Mouse (Mus musculus): ENCODE data around the gene Zhx3. TPM values are rescaled to one million over a fixed set of nuclear protein-coding genes. Genes with fewer than 3 reads are reported as not detected.

Zhx3 gene
- polyA plus RNA-seq, 1 experiment: 1.1 TPM

- Histone ChIP-seq H3K9ac (ENCODE audit: low read depth, poor library complexity, severe bottlenecking) (no peak overlapping the region), H3K9me3 (replicated peaks; ENCODE audit: control insufficient read depth, insufficient read depth, low read length, poor library complexity, severe bottlenecking) (no peaks in the 10 kb centered on the region; the same call in 1 of the 2 replicates), H3K36me3 (ENCODE audit: control insufficient read depth, insufficient read depth, low read length, poor library complexity, severe bottlenecking) (no peaks in the 10 kb centered on the region), H3K27ac (ENCODE audit: insufficient read depth, low read length) (no peak overlapping the region), H3K4me3 (ENCODE audit: low read depth, low read length) (no peak overlapping the region), H3K4me1 (ENCODE audit: control insufficient read depth, insufficient read depth, low read length) (no peaks in the 10 kb centered on the region), H3K27me3 (ENCODE audit: control insufficient read depth, insufficient read depth, low read length, poor library complexity, severe bottlenecking) (no peaks in the 10 kb centered on the region)
- TF ChIP-seq CTCF (IDR thresholded peaks at IDR 0.05; ENCODE audit: low read depth, low read length) (no peak), EP300 (IDR thresholded peaks at IDR 0.05; ENCODE audit: insufficient read depth, low read depth, low read length) (no peak), POLR2A (IDR thresholded peaks at IDR 0.05; ENCODE audit: insufficient read depth, low read length) (no peak)
Observed at GRCm38 (mm10) chr2:160810376-160810775, 62.4 kb downstream of the Zhx3 start.

DNA sequence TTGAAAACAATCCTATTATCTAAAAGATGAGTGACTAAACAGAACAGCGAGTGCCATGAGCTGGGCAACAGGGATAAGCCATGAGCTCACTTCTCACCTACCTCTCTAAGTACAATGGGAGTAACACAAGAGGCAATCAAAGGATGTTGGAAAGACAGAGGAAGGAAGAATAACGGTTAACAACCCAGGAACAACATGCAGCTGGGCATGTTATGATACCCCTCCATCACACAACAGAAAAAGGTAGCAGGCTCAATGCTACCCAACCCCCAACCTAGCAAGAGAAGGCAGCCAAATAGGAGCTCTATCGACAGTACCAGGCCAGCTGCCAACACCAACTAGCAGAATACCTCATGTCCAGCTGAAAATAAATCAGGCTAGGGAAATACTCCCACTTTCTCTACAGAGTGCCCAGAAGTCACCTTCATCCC is 66.7 kb downstream of the Zhx3 start:
- no peak overlapping the region for H3K9ac ChIP-seq (ENCODE audit: low read depth, poor library complexity, severe bottlenecking)
- no peaks in the 10 kb centered on the region for H3K27me3 ChIP-seq (ENCODE audit: control insufficient read depth, insufficient read depth, low read length, poor library complexity, severe bottlenecking)
- no peaks in the 10 kb centered on the region for H3K4me1 ChIP-seq (ENCODE audit: control insufficient read depth, insufficient read depth, low read length)
- H3K36me3 ChIP-seq (ENCODE audit: control insufficient read depth, insufficient read depth, low read length, poor library complexity, severe bottlenecking): no peaks in the 10 kb centered on the region
- TF ChIP-seq EP300 (IDR thresholded peaks at IDR 0.05; ENCODE audit: insufficient read depth, low read depth, low read length): no peak
- TF ChIP-seq CTCF (IDR thresholded peaks at IDR 0.05; ENCODE audit: low read depth, low read length): no peak
- no peak for TF ChIP-seq POLR2A (IDR thresholded peaks at IDR 0.05; ENCODE audit: insufficient read depth, low read length)
- no peak overlapping the region for H3K27ac ChIP-seq (ENCODE audit: insufficient read depth, low read length)
- no peak overlapping the region for H3K4me3 ChIP-seq (ENCODE audit: low read depth, low read length)
- H3K9me3 ChIP-seq (replicated peaks; ENCODE audit: control insufficient read depth, insufficient read depth, low read length, poor library complexity, severe bottlenecking): no peaks in the 10 kb centered on the region

DNA sequence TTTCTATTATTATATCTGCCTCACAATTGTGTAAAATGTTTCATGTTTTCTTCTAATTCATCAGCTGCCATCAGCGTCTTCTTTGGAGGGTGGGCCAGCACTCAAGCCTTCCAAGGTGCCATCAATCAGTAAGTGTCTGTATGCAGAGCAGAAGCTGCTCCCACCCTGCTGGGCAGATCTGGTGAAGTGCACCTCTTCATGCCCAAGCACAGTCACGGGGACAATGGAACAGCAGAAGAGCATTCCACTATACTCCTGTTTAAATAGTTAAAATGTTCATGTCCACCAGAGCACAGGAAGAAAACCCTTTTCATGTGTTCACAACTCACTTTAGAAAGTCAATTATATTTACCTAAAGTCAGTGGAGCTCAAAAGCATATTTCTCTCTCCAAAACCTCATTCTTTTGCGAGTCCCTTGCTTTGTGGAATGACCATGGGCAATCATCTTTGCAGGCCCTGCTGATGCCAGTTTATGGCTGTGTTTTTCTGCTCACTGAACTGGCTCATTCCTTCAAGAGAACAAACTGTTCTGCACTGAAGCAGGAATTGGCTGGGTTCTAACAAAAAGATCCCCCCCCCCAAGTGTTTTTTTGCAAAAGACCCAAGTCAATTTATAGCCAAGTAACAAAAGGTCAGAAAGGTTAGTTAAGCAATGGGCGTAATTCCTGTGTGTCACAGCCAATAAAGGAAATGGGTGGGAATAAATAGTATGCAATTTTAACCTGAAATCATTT is 67.8 kb downstream of the Zhx3 start:
- Histone ChIP-seq H3K27me3 (ENCODE audit: control insufficient read depth, insufficient read depth, low read length, poor library complexity, severe bottlenecking) (no peaks in the 10 kb centered on the region), H3K9ac (ENCODE audit: low read depth, poor library complexity, severe bottlenecking) (no peak overlapping the region), H3K9me3 (replicated peaks; ENCODE audit: control insufficient read depth, insufficient read depth, low read length, poor library complexity, severe bottlenecking) (no peaks in the 10 kb centered on the region), H3K36me3 (ENCODE audit: control insufficient read depth, insufficient read depth, low read length, poor library complexity, severe bottlenecking) (no peaks in the 10 kb centered on the region), H3K4me1 (ENCODE audit: control insufficient read depth, insufficient read depth, low read length) (no peaks in the 10 kb centered on the region), H3K27ac (ENCODE audit: insufficient read depth, low read length) (no peak overlapping the region), H3K4me3 (ENCODE audit: low read depth, low read length) (no peak overlapping the region)
- no peak for TF ChIP-seq CTCF (IDR thresholded peaks at IDR 0.05; ENCODE audit: low read depth, low read length)
- TF ChIP-seq POLR2A (IDR thresholded peaks at IDR 0.05; ENCODE audit: insufficient read depth, low read length): no peak

- TF ChIP-seq POLR2A (IDR thresholded peaks at IDR 0.05; ENCODE audit: insufficient read depth, low read length) (no peak), EP300 (IDR thresholded peaks at IDR 0.05; ENCODE audit: insufficient read depth, low read depth, low read length) (no peak)
- Histone ChIP-seq H3K27ac (ENCODE audit: insufficient read depth, low read length) (no peak overlapping the region), H3K27me3 (ENCODE audit: control insufficient read depth, insufficient read depth, low read length, poor library complexity, severe bottlenecking) (no peaks in the 10 kb centered on the region), H3K9me3 (replicated peaks; ENCODE audit: control insufficient read depth, insufficient read depth, low read length, poor library complexity, severe bottlenecking) (no peaks in the 10 kb centered on the region), H3K4me3 (ENCODE audit: low read depth, low read length) (no peak overlapping the region), H3K36me3 (ENCODE audit: control insufficient read depth, insufficient read depth, low read length, poor library complexity, severe bottlenecking) (no peaks in the 10 kb centered on the region), H3K9ac (ENCODE audit: low read depth, poor library complexity, severe bottlenecking) (no peak overlapping the region), H3K4me1 (ENCODE audit: control insufficient read depth, insufficient read depth, low read length) (no peaks in the 10 kb centered on the region)
Observed at GRCm38 (mm10) chr2:160802326-160802725, 70.5 kb downstream of the Zhx3 start.

DNA sequence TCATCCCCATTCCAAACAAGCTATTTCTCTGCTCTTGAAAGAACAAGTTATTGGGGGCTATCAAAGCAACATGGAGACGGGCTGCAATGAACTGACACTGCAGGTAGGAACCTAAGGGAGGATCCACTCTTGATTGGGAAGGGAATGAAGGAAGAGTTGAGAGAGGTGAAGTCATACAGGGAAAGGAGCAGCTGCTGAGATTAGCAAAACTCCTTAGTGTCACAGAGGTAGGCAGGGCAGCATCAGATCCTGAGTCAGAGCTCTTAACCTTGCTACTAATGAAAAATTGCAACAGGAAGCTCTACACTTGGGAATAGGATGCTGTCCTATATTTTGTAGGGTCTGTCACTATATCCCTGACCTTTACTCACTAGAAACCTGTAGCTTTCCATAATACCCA is 71.8 kb downstream of the Zhx3 start:
- Histone ChIP-seq H3K27ac (ENCODE audit: insufficient read depth, low read length) (no peak overlapping the region), H3K4me3 (ENCODE audit: low read depth, low read length) (no peak overlapping the region), H3K4me1 (ENCODE audit: control insufficient read depth, insufficient read depth, low read length) (no peaks in the 10 kb centered on the region), H3K36me3 (ENCODE audit: control insufficient read depth, insufficient read depth, low read length, poor library complexity, severe bottlenecking) (no peaks in the 10 kb centered on the region), H3K9me3 (replicated peaks; ENCODE audit: control insufficient read depth, insufficient read depth, low read length, poor library complexity, severe bottlenecking) (no peaks in the 10 kb centered on the region), H3K27me3 (ENCODE audit: control insufficient read depth, insufficient read depth, low read length, poor library complexity, severe bottlenecking) (no peaks in the 10 kb centered on the region), H3K9ac (ENCODE audit: low read depth, poor library complexity, severe bottlenecking) (no peak overlapping the region)
- TF ChIP-seq POLR2A (IDR thresholded peaks at IDR 0.05; ENCODE audit: insufficient read depth, low read length): no peak
- TF ChIP-seq EP300 (IDR thresholded peaks at IDR 0.05; ENCODE audit: insufficient read depth, low read depth, low read length): no peak
- TF ChIP-seq CTCF (IDR thresholded peaks at IDR 0.05; ENCODE audit: low read depth, low read length): no peak

DNA sequence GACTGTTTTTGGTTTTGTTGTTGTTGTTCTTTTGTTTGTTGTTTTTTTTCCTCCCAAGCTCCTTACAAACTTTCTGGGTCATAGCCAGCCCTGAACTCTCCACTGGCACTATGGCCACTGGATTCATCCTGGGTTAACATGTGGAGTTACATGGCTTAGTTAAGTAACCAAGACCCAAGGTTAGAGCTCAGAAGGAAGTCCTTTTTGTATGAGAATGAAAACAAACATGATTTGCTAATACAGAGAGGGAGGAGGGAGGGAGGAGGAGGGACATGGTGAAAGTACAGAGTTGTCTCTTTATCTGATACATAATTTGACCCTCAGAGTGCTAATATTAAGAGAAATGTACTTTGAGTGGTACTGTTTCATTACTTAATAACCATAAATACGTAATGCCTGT is 74.6 kb downstream of the Zhx3 start:
- Histone ChIP-seq H3K27me3 (ENCODE audit: control insufficient read depth, insufficient read depth, low read length, poor library complexity, severe bottlenecking) (no peaks in the 10 kb centered on the region), H3K9ac (ENCODE audit: low read depth, poor library complexity, severe bottlenecking) (no peak overlapping the region), H3K9me3 (replicated peaks; ENCODE audit: control insufficient read depth, insufficient read depth, low read length, poor library complexity, severe bottlenecking) (no peaks in the 10 kb centered on the region), H3K4me3 (ENCODE audit: low read depth, low read length) (no peak overlapping the region), H3K36me3 (ENCODE audit: control insufficient read depth, insufficient read depth, low read length, poor library complexity, severe bottlenecking) (no peaks in the 10 kb centered on the region), H3K27ac (ENCODE audit: insufficient read depth, low read length) (no peak overlapping the region), H3K4me1 (ENCODE audit: control insufficient read depth, insufficient read depth, low read length) (no peaks in the 10 kb centered on the region)
- no peak for TF ChIP-seq POLR2A (IDR thresholded peaks at IDR 0.05; ENCODE audit: insufficient read depth, low read length)
